Mouse (Mus musculus) thymus, adult 2 months (tissue): ENCODE data around the gene Adgrf3.

Experiments
- CTCF ChIP-seq: fragments of 200-500 bp; IDR thresholded peaks from 2 replicates; pipeline ENCODE4 v1.5.1; 2012; ENCODE audit warnings: mild to moderate bottlenecking, control low read depth, low read length, moderate library complexity, borderline replicate concordance; ENCODE audit not compliant: control insufficient read depth, poor library complexity, insufficient read depth; ENCODE audit errors: extremely low read depth
- POLR2A ChIP-seq: fragments of 200-500 bp; IDR thresholded peaks from 2 replicates; pipeline ENCODE4 v1.6.1; 2012; ENCODE audit warnings: mild to moderate bottlenecking, low read length, control low read depth, moderate library complexity; ENCODE audit not compliant: control insufficient read depth, poor library complexity, insufficient read depth; ENCODE audit errors: extremely low read depth

GRCm38 (mm10) chr5:30205034-30205433 lies 488 bp downstream of the Adgrf3 start:
- TF ChIP-seq CTCF: no peak
- no peak for TF ChIP-seq POLR2A
